Mouse (Mus musculus) erythroblast, embryonic 14.5 days (primary cell): ENCODE data around the gene Ltc4s.

ENCODE experiments used
- GATA1 ChIP-seq: IDR thresholded peaks from 2 replicates; pipeline ENCODE4 v1.6.1; 2012; ENCODE audit warnings: low read length, inconsistent platforms, mixed read lengths
- TAL1 ChIP-seq: IDR thresholded peaks from 3 replicates; pipeline ENCODE4 v1.6.1; 2012; ENCODE audit warnings: low read length, inconsistent platforms, mixed read lengths

- TF ChIP-seq TAL1, result no peak
- no peak for TF ChIP-seq GATA1
These were observed 7.7 kb downstream of the Ltc4s start for GRCm38 (mm10) chr11:50230481-50231304.
